9 mouse cellular contexts compared by ENCODE assay signal in the genomic region with DNA sequence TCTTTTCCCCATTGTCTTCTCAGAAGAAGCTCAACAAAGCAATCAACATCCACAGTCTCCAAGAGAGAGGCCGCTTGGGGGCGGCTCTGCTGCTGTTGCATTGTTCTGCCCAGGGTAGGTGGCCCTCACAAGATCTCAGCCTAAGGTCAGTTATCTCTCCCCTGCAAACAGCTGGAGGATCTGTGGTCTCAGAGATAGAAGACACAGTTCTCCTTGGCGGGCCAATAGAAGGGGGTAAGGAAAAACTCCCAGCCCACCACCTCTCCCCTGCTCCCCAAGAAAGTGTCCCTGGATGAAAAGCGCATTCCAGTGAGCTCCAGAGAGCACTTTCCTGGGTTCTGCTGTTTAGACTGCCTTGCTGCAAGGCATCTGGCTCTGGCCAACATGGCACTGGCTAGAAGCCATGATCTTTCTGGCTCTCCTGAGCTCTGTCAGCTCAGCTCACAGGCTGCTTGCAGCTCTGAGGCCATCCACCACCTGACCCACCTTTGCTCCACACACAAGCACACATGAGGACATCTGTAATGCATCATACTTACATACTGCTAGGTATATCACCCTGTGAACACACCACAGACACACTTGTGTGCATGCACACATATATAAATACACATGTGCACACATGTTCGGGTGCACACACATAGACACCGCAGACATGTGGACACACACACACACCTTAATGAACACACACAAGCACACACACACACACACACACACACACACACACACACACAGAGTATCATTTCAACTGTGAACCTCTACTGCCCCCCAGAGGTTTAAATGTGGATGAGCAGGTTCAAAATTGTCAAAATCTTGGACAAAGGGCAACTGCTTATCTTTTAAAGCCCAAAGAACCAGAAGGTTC.
A peak's percentile ranks its signal among the peaks of the same experiment; 100 is the strongest.
DNase-seq lines count a peak whose midpoint lies in the region; ATAC-seq and TF ChIP-seq lines count a peak whose summit lies in the region.
"Had no signal": no experiment of that assay in that cellular context is flagged by ENCODE, and none has a peak within 500 bp of the region (broad histone marks: within the 10 kb centered on the region; RNA-seq: fewer than 3 reads in every experiment).

No protein-coding gene starts in this region.

- H3K4me3 ChIP-seq in testis, adult 2 months (ENCODE audit: control insufficient read depth, low read depth, low read length) = no peak overlapping the region
- H3K4me3 ChIP-seq in limb, embryonic 13.5 days = no peak overlapping the region
- no peak overlapping the region for H3K4me3 ChIP-seq in midbrain, embryonic 15.5 days
- H3K4me3 ChIP-seq: embryonic facial prominence, embryonic 12.5 days had no signal

- peak overlapping the region; percentile 45 for H3K27ac ChIP-seq in testis, adult 2 months (ENCODE audit: control insufficient read depth, insufficient read depth, low read depth, low read length)
- H3K27ac ChIP-seq in limb, embryonic 13.5 days = 0 out of 2 replicates have a peak overlapping the region, but pooled peaks have one; percentile 28
- no peak overlapping the region for H3K27ac ChIP-seq in midbrain, embryonic 15.5 days
- H3K27ac ChIP-seq: embryonic facial prominence, embryonic 12.5 days had no signal

- 0 out of 2 replicates have a peak overlapping the region, but pooled peaks have one; percentile 2 for H3K9ac ChIP-seq in limb, embryonic 13.5 days
- H3K9ac ChIP-seq in midbrain, embryonic 15.5 days = no peak overlapping the region
- H3K9ac ChIP-seq: embryonic facial prominence, embryonic 12.5 days had no signal

- H3K36me3 ChIP-seq in testis, adult 2 months (ENCODE audit: control insufficient read depth, insufficient read depth, low read length) = no peaks in the 10 kb centered on the region
- no peaks in the 10 kb centered on the region for H3K36me3 ChIP-seq in limb, embryonic 13.5 days
- no peaks in the 10 kb centered on the region for H3K36me3 ChIP-seq in midbrain, embryonic 15.5 days (replicated peaks)
- H3K36me3 ChIP-seq: embryonic facial prominence, embryonic 12.5 days had no signal

- ATAC-seq in limb, embryonic 13.5 days (ENCODE audit: low FRiP score, low read depth) = no peak; the same call in 1 of the 2 replicates
- peak; percentile 56 for ATAC-seq in midbrain, embryonic 15.5 days (replicated peaks)

- no peak for TF ChIP-seq CTCF in testis, adult 2 months (IDR thresholded peaks at IDR 0.05; ENCODE audit: control insufficient read depth, insufficient read depth, insufficient replicate concordance, low read depth, low read length)

- no peak overlapping the region for H3K4me2 ChIP-seq in limb, embryonic 13.5 days (replicated peaks)
- no peak overlapping the region for H3K4me2 ChIP-seq in midbrain, embryonic 15.5 days
- H3K4me2 ChIP-seq: embryonic facial prominence, embryonic 12.5 days had no signal

- H3K27me3 ChIP-seq in testis, adult 2 months (ENCODE audit: control insufficient read depth, insufficient read depth, low read length) = no peaks in the 10 kb centered on the region
- H3K27me3 ChIP-seq in limb, embryonic 13.5 days = no peaks in the 10 kb centered on the region; the same call in 1 of the 2 replicates
- H3K27me3 ChIP-seq in midbrain, embryonic 15.5 days (replicated peaks) = 0 out of 2 replicates have a peak, but pooled peaks cover 5% of the 10 kb centered on the region
- H3K27me3 ChIP-seq: embryonic facial prominence, embryonic 12.5 days had no signal

- TF ChIP-seq POLR2A in testis, adult 2 months (IDR thresholded peaks at IDR 0.05; ENCODE audit: control insufficient read depth, low read depth, low read length) = no peak

- peaks cover 9% of the 10 kb centered on the region for H3K4me1 ChIP-seq in testis, adult 2 months (ENCODE audit: control insufficient read depth, insufficient read depth, low read length)
- H3K4me1 ChIP-seq in limb, embryonic 13.5 days = peaks cover 13% of the 10 kb centered on the region
- peaks cover 11% of the 10 kb centered on the region for H3K4me1 ChIP-seq in midbrain, embryonic 15.5 days

- DNase-seq in testis, postnatal 14 days (ENCODE audit: low spot score) = no peak
- peak; percentile 56 for DNase-seq in cerebellum, adult 9-11 months
- peak; percentile 52 for DNase-seq in gastrocnemius, postnatal 10 days
- DNase-seq in induced T-regulatory cell, adult 2 months (ENCODE audit: low read depth) = peak; percentile 77
- peak; percentile 32 for DNase-seq in yolk sac, embryonic 10.5 days (ENCODE audit: low spot score)

- 61% methylated on average over 6 of the region's 6 CpGs for WGBS in limb, embryonic 13.5 days
- WGBS in midbrain, embryonic 15.5 days = 37% methylated on average over 6 of the region's 6 CpGs

- 0 out of 2 replicates have a peak, but pooled peaks cover 3% of the 10 kb centered on the region for H3K9me3 ChIP-seq in limb, embryonic 13.5 days
- no peaks in the 10 kb centered on the region for H3K9me3 ChIP-seq in midbrain, embryonic 15.5 days
- H3K9me3 ChIP-seq: embryonic facial prominence, embryonic 12.5 days had no signal
